Mouse (Mus musculus) adrenal gland, adult 8-10 months (tissue): ENCODE data around the gene Tyk2. TPM values are rescaled to one million over a fixed set of nuclear protein-coding genes. Genes with fewer than 3 reads are reported as not detected.

Experiments
- DNase-seq: peaks from one replicate; pipeline ENCODE4 v3.0.0; 2022
- total RNA-seq, 4 experiments: library from RNA; stranded (reverse); gene quantifications; 2 replicates each; pipeline ENCODE4 v1.2.4; 2022

Gene Tyk2
- total RNA-seq, 4 experiments from 2014 or later, result 15.3 to 30.3 (median 23.0) TPM

DNA sequence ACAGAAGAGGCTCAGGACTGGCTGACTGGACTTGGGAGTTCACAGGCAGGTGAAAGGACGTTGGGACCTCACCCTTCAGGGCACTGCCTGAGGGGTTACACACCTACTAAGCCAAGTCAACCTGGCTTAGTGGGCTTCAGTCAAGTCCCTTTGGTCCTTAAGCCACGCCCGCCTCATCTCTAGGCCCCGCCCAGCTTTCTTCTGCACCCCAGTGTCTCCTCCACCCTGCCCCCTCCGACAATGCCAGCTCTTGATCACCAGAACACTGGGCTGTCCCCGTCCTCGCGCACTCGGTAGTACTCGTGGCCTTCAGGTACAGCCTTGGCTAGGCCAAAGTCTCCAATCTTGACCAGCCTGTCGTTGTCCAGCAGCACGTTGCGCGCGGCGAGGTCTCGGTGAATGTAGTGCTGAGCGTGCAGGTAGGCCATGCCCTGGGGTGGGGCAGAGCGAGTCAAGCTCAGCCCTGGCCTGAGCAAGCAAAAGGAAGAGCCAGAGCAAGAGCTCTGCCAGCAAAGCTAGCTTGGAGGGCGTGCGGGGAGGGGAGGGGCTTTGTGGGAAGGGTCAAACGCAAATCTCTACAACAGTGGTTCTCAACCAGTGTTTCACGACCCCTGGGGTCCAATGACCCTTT, 23.3 kb downstream of the Tyk2 start:
- no peak for DNase-seq

DNA sequence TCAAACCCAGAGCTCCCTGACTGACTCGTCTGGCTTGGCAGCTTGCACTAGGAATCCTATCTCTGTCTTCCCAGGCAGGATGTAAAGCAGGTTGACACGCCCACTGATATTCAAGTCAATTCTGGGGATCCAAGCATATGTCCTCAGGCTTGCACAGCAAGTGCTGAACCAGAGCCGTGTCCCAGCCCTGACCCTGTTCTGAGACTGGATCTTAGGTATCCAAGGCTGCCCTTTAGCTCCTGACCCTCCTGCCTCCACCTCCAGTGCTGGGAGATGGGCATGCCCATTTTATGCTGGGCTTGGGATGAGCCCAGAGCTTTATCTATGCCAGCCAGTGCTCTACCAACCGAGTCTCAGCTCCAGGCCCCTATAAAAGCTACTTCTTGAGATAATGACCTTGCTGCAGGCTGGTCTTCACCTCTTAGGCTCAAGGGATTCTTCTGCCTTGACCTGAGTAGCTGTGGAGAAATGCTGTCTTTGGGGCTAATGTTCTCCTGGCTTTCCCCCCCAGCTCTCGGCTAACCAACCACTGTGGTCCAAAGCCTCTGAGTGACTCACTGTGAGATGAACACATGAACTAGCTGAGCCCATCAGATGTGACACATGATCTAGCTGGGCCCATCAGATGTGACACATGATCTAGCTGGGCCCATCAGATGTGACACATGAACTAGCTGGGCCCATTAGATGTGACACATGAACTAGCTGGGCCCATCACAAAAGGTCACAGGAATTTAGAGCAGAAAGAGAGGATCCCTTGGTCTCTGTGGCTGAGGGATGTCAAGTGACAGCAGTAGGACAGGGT, 25.1 kb downstream of the Tyk2 start:
- DNase-seq, result no peak

DNA sequence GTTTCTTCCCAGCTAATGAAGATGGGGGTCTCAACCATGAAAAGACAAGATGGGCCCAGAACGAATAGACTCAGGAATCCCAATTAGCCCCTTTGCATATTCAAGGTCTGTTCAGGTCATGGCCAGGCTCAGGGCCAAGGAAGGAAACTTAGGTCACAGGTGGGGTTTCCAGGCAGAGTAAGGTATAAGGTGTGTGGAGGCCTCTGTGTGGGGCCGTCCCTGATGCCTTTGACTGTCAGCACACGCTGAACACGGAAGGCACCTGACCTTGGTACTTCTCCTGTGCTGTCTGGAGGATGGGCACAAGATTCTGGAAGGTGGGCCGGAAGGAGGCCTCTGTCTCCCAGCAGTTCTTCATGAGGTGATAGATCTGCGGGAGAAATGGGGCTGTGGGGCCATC, 26.2 kb downstream of the Tyk2 start:
- DNase-seq, result no peak

DNA sequence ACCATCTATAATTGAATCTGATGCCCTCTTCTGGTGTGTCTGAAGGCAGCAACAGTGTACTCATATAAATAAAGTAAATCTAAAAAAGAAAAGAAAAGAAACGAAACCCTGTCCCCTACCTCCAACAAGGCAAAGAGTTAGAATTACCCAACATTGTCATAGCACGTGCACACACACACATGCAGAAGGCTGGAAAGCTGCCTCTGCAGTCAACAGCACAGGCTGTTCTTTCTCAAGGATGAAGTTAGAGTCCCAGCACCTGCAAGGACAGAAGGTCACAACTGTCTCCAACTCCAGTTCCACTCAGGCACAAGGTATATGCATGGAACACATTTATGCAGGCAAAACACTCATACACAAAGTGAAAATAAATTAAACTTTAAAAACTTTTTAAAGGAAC, 29.0 kb downstream of the Tyk2 start:
- DNase-seq, result no peak

DNA sequence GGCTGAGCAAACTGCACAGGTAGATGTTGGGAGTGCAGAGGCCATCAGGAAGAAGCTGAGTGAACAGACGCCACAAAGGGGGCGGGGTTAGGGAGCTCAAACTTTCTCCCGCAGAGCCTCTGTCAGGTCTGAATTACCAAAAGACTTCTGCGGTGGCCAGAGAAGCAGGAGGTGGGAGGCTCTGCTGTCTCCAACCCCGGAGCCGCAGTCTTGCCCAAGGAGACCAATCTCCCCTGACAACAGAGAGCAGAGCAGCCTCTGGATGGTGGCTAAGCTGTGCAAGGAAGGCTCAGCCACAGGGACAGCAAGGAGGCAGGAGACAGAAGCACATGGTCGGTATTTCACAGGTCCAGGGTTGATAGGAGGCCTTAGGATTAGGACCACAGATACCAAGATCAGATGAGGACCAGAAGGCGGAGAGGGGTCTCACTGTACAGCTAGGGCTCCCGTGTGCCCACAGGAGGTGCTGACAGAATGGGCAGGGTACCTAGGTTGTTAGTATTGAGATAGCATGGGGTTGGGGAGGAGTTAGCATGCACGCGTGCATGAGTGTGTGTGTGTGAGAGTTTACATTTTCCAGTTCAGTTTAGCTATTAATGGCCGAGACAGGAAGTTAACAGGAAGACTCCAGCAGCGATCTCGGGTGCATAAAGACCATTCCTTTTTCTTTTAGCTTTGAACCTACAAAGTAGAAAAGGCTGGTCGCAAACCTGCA, 30.4 kb downstream of the Tyk2 start:
- DNase-seq, result no peak

DNA sequence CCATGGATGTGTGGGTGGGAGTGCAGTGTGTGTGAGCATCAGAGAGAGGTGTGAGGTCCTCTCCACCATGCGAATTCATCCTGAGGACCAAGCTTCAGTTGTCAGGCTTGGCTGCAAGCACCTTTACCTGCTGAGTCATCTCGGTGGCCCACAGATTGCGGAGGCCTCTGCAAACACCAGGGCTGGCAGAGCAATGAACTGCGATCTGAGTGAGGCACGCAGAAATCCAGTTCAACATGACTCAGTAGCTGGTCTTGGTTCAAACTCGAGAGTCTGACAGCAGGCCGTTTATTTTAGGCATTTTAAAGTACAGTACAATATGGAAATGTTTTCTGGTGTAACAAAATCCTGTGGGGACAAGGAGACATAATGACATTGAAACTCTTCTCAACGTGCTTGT, 33.2 kb downstream of the Tyk2 start:
- no peak for DNase-seq

DNA sequence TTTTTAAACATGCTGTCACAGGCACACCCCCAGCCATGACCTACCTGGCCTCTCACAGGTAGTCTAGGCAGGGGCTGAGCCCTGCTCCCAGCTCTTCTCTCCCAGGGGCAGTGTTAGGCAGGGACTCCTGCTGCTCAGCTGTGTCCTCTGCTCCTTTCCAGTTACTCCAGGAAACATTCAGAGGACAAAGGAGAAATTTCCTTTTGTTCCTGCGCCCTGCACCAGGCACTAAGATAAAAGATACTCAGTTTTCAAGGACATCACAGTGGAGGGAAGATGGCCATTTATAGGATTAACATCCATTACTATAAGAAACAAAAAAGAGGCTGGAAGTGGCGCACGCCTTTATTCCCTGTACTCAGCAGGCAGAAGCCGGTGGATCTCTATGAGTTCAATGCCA, 35.1 kb downstream of the Tyk2 start:
- no peak for DNase-seq

DNA sequence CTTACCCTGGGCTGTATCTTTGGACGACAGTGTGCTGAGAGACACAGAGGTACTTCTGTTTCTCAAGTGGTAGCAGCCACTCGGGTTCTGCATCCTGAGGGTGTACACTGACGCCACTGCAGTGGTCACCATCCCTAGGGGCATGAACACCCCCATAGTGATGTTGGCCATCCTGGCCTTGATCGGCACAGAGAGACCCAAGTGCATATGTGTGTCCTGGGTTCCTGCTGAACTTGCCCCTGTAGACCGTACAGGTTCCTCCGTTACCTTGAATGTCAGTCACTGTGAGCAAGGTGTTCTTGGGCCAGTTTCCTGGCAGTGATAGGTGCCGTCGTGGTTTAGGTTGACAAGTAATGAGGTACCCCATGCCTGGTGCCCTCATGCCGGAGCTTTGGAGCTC, 37.6 kb downstream of the Tyk2 start:
- no peak for DNase-seq

DNA sequence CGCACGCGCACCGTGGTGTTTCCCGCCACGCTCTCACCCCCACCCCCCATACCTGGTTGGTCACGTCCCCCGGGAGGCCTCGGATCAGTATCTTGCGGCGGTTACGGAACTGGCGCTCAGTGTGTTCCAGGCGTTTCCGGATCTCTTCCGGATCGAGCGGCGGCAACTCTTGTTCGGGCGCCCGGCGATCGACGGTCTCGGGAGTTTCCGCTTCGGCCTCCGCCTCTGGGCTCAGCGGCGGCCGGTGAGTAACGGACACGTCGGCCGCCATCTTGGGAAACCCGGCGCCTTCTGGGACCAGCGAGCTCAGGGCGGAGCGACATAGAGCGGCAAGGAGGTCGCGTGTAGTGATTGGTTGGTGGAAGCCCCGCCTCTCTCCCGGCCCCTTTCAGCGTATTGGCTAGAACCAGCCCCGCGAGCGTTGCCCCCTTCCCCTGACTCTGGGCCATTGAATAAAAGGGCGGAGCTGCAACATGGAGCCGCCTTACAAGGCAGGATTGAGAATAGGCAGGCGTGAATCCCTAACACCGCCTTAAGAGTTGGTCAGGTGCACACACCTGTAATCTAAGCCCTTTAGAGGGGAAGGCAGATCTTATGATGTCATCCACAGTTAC, 39.2 kb downstream of the Tyk2 start, which contains the start of the genes Gm38431 and Raver1:
Gene Gm38431 (minus strand): TSS at position 291 of the 614 bp plus-strand sequence.
Gene Raver1 (minus strand): TSS at position 302 of the 614 bp plus-strand sequence.
- DNase-seq, result peak; percentile 98

DNA sequence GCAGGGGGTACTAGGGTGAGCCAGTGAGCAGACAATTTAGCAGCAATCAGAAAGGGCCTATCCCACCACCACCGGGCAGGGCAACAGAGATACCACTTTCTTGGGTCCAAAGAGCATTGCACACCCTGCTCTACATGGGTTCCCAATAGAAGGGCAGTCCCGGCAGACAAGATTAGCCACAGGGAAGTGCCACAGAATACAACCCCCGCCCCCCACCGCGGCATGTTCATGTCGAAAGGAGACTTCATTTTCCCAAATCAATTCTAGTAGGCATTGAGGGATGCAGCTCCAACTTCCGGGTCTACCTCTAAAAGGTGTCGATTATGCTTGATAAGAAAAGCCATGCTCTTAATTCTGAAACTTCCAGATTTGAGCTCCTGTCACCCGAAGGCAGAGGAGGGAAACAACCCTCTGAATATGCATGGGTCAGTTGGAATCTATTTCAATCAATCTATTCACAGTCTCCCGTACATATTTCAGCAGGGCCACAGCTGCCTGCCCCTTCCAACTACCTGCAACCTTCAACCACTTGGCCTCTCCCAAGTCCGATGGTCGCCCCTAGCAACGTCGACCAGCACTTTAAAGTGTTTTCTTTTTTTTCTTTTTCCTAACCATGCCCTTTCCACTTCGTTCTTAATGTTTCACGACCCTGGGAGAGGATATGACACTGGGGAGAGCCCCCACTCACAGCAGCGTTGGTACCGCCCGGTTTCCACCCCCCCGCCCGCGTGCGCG, 39.9 kb downstream of the Tyk2 start:
- no peak for DNase-seq

DNA sequence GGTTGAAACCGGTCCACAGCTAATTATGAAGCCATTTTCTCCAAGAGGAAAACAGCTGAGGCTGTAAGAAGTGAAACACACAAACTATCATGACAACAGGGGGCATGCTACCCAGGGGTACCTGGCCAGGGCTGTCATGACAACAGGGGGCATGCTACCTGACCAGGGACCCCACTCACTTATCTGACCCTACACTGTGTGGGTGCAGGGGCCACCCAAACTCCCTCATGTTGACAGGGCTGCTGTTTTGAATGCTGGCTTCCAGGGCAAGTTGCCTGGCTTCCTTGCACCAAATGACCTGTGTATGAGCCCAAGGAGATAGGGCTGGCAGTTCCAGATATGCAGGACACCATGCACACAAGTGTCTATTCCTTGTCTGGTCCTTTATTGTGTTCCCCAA, 40.5 kb downstream of the Tyk2 start:
- DNase-seq, result no peak

DNA sequence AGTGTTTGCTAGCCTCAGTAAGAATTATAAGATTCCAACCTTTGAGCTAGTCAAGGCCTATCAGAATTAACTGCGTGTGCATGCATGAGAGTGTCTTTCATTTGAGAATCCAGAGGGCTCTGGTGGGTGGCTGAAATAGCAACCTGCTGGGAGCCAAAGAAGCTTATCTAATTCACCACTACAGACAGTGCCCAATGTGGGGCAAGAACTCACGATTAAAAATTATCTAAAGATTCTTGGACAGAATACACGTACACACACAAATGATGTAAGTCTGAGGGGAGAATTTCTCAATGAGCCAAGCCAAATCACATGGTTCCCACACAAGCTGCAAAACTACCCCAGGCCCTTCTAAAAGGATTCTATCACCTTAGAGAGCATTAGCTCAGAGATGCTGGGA, 47.7 kb downstream of the Tyk2 start:
- DNase-seq, result no peak

DNA sequence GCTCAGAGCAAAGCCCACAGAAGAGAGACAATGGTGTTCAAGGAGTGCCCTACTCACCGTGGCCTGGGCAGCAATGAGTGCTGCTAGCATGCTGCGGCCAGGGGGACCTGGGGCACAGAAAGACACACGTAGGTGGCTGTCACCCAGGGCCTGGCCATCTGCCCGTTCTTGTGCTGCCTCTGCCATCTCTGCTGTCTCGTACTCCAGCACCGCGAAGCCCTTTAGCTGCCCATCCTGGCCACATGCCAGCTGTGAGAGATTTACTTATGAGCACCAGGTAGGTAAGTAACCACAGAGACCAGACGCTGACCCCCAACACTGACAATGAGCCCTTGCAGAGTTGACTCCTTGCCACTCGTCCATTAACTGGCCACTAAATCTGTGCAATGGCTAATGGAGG, 49.9 kb downstream of the Tyk2 start:
- no peak for DNase-seq

DNA sequence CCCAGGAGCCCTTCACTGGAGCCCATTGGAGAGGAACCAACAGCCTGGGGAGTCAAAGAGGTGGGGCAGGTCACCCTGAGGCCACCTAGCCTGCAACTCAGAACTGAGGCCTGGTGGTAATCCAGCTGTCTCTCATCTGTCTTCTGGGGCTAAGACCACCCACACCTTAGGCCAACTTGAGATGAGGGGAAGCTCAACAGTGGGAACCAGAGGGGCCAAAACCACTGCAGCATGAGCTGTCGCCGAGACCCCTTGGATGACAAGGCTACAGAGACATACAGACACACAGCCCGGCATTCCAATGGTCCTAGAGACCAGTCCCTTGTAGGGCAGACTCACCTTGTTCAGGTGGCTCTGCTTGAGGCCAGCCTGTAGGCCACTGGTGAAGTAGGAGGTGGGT, 55.4 kb downstream of the Tyk2 start:
- no peak for DNase-seq

DNA sequence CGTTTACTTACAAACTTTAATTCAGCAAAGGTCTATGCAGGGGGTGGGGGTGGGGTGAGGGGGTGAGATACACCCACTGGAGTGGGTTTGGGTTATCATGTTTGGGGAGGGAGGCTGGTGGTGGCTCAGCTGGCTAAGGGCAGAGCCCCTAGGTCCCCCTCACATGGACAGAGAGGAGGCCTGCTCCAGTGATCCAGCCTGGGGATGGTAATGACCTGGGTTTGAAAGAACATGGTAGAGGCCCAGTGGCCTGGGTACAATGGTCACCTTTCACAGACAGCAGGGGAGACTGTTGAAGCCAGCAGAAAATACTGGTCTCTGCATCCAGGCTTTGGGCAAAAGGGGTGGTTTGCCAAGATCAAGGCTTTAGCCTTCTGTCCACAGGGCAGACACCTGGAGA, 56.9 kb downstream of the Tyk2 start:
- no peak for DNase-seq

DNA sequence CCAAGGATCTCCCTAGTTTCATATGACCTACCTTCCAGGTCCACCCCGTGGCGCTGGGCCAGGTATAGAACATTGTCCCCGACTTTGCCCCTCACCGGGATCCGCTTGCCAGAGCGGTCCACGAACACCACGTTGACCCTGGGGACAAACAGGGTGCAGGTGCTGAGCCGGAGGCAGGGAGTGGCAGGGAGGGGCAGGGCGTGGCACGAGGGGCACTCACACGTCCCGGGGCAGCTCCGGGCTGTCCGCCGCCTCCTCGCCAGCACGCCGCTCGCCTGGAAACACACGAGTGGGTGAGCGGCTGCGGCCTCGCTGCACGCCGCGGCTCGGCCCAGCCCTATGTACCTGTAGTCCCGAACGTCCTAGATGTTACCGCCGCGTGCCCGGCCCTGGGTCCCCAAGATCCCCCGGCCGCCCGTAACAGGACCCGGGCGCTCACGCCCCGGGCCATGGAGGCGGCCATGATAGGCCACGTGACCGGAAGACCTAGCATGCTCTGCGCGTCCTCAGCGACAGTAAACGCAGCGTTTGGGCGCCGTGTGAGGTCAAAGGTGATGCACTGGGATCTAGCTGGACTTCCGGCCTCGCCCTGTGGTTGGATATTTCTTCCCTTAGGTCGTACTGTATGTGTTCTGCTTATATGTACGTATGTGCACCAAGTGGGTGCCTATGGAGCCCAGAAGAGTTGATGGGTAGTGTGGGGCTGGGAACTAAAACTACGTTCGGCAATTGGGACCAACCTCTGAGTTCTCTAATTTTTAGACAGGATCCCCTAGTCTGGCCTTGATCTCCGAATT, 57.8 kb downstream of the Tyk2 start, which contains the start of the genes Gm49373 and Fdx1l:
Gene Gm49373 (minus strand): TSS at position 53 of the 797 bp plus-strand sequence.
Gene Fdx1l (minus strand): TSS at position 571 of the 797 bp plus-strand sequence.
- DNase-seq, result peak; percentile 89

DNA sequence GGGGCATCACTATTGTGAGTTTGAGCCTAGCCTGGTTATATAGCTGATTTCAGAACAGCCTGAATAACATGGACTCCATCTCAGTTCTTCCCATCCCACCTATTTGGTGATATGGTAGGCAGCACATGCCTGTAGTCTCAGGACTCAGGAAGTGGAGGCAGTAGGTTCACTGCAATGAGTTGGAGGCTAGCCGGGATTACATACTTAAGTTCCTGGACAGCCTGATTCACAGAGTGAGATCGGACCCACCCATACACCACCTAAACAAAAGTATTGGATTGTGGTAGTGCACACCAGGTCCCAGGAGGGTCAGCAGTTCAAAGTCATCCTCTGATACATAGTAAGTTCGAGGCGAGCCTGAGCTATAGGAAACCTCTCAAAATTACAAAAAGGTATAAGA, 58.4 kb downstream of the Tyk2 start:
- DNase-seq, result no peak

DNA sequence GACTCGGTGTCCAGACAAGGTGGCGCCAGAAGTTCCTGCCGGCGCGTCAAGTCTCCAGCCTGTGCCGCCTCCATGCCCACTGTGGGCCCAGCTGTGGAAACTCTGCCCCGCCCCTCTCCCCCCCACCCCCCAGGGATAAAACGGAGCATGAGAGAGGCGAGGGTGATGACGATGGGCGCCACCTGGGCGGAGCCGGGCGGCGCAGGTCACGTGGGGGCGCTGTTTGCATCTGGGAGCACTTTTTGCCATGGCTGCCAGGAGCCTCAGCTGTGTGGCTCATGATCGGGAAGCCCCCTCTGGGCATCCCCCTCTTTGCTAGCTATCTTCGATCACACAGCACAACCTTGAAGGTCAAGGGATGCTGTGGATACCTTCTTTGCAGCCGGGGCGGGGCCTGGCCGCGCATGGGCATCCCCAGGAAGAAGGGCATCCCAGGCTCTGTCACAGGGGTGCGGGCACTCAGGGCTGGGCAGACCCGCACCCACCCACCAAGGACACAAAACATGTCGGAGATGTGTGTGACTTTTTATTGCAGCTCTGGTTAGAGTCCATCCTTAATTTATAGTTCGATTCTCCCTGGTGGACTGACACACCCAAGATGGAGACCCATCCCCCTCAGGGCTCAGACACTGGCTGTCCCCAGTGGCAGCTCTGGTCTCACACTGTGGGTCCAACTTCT, 63.9 kb downstream of the Tyk2 start, which contains the start of gene Zglp1:
Gene Zglp1 (minus strand): TSS at position 88 of the 679 bp plus-strand sequence.
- DNase-seq, result no peak

DNA sequence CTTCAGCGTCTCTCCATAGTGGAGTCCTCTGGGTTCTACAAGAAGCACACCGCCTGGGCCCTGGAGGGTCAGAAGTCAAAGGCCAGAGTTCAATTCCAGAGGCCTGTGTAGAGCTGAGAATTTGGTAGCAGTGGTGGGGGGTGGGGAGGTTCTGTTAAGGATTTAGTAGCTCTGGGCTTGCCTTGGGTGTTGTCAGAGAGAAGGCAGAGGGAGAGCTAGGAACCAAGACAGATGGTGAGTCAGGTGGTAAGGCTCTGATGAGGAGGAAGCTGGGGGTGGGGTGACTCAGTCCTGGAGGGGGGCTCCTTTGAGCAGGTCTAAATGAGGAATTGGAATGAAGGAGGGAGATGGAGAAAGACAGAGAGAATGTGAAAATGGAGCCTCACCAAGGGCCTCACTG, 68.1 kb downstream of the Tyk2 start:
- no peak for DNase-seq
